Mouse (Mus musculus) brain, adult 2 months (tissue): ENCODE results near the gene Hdac10.

ENCODE experiments used
- DNase-seq: peaks from one replicate; pipeline ENCODE4 v3.0.0; 2011; ENCODE audit warnings: low read depth, low spot score

Gene Hdac10

DNA sequence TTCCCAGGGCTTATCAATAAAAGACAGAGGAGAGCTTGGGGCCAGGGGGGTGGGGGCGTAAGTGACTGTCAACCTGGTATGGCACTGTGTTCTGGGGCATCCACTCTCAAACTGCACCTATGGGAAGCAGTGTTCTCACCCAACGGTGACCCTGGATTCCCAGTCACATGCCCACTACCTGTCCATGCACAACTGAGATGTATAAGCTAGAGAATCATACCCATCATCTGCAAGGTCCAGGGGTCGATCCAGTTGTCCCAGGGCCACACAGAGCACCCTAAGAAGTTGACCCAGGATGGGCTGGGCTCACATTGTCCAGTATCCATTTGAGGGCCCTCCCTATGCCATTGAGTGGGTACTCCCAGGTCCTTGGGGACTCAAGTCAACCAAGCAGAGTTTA is 4.2 kb downstream of the Hdac10 start:
- no peak for DNase-seq

DNA sequence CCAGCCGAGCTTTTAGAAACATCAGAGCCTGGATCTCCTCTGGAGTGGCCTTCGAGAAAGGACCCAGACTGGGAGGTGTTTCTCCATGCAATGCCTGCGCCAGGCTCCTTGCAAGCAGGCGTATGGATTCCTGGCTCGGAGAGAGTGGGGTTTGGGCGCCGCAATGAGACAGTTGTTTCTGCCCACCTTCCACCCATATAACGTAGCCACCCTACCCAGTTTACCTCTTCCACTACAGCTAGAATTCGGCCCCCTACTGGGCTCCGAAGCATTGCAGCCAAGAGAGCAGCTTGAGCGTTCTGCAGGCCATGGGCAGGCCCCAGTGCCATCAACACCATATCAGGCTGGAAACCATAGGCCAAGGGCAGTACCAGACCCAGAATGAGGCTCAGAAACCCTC is 4.9 kb downstream of the Hdac10 start:
- DNase-seq = peak; percentile 82

DNA sequence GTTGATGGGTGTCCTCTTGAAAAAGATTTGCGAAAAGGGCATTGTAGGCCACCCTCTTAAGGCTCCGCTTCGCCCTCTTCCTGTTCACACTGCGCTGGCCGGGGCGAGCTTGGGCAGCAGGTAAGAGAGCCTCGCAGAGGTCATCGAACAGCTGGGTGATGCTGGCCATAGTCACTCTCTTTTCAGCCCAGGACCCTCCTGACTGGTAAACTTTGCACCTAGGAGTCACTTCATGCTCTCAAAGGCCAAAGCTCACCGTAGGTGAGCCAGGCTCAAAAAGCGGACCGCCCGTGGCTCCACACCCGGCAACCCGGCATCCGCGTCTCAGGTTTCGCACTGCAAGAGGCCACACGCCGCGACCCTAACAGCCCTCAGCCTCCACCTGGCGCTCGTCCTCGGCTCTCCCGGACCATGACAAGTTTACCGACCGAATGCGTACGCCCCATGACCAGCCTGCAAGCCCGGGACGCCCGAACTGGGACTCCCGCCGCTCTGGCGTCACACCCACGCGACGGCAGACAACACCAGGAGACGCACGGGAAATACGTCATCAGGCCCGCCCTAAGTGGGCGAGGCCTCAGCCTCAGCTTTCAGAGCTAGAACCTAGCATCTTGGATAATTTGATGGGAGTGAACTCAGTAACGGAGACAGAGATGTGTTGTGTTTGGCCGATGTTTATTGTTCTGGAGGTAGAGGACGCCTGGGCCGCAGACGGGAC is 5.7 kb downstream of the Hdac10 start, which contains the start of gene Tubgcp6:
Tubgcp6 (minus strand) TSS at position 464 of the 718 bp plus-strand sequence.
- DNase-seq = peak; percentile 99

DNA sequence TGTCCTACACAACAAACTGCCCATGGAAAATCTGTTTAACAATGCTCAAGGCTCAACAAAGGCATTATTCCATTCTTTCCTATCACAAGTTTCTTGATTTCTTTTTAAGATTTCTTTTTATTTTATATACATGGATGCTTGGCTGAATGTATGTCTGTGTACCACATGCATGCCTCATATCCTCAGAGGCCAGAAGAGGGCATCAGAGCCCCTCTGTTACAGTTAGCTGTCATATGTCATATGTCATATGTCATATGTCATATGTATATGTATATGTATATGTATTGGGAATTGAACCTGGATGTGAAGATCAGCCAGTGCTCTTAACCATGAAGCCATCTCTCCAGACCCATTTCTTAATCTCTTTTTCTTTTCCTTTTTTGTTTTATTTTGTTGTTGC is 10.5 kb downstream of the Hdac10 start:
- no peak for DNase-seq

DNA sequence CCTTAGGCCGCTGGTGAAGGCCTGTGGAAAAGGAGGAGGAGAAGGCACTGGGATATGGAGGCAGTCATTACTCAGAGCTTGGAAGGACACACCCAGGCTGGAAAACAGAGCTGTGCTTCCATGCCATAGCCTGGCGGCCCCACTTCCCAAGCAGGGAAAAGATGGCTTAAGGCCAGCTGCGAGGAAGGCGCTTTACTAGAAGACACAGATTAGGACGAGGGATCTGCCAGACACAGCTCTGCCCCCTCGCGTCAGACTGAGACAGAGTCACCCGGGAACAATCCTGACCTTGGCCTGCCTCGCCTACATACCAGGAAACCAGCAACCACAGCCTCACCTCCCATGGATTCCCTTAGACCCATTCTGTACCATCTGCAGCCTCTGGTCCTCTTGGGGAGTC is 18.4 kb downstream of the Hdac10 start:
- peak; percentile 81 for DNase-seq

DNA sequence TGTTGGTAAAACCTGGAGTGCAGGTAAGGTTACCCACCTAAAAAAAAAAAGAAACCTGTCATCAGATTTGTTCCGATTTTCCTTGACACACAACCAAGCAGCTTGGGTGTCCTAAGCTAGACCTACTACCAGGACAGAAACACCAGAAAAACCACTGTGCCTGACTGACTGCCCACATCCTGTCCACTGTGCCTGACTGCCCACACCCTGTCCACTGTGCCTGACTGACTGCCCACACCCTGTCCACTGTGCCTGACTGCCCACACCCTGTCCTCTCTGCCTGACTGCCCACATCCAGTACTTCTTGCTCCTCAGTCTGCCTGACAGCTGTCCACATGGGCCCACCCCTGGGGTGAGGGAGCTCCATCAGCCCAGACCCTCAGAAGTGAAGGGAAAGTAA is 21.5 kb downstream of the Hdac10 start:
- DNase-seq = no peak

DNA sequence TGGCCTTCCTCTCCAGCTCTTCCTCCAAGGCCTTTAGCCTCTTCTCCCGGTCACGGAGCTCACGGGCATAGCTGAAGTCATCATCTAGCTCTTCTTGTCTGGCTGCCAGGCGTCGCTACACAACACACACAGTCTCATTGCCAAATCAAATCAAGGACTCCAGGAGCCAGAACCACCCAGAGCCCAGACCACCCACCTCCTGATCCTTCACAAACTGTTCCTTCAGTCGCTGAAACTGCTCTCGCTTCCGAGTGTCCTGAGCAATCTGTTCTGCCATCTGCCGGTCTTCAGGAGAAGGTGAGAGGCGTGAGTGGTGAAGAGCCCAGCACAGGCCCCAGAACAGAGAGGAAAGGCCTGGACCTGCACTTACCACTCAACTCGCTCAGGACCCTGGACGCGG is 22.4 kb downstream of the Hdac10 start:
- peak; percentile 96 for DNase-seq

DNA sequence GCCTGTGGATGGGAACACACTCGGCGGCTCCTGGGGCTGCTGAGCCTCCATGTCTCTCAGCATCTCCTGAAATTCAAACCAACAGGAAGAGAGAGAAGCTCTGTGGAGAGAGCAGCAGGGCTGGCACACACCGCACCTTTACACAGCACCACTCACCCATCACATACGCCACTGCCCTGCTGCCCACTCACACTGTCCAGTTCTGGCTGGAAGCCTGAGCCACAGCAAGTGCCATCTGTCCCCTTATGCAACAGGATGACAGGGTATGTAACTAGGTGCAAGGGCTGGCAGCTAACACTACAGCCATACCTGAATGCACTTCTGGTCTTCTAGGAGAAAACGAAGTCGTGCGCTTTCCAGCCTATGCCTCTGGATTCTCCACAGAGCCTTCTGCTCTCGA is 24.1 kb downstream of the Hdac10 start:
- peak; percentile 98 for DNase-seq

DNA sequence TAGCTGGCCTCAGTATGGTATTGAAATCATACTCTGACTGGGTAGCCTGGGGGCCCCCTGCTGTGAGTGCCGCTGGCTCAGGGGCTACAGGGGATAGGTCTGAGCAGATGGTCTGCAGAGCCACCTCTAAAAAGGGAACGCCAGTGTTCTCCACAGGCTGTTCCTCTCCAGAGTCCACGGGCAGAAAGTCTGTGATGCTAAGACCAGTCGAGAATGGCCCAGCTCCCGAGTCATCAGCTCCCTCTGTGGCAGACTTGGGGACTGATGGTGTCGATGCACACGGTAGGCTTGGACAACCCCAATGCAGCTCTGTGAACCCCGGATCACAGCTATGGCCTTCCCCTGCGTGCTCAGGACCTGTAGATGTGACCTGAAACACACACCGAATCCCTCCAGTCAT is 24.6 kb downstream of the Hdac10 start:
- peak; percentile 83 for DNase-seq

DNA sequence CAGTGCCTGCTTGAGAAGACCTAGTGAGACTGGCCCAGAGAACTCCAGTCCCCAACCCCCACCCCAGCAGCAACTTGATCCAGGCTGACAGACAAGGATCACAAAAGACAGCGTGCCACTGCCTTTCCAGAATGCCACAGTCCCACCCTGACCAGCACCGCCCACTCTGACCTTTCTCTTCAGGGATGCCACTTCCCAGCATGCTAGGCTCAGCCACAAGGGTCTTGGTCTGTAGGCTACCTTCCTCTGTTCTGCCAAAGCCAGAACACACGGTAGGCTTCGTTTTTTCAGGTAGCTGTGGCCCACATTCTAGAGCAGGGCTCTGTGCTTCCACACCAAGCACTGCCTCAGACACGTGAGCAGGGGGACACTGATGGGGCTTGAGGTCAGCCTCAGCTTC is 25.9 kb downstream of the Hdac10 start:
- no peak for DNase-seq

DNA sequence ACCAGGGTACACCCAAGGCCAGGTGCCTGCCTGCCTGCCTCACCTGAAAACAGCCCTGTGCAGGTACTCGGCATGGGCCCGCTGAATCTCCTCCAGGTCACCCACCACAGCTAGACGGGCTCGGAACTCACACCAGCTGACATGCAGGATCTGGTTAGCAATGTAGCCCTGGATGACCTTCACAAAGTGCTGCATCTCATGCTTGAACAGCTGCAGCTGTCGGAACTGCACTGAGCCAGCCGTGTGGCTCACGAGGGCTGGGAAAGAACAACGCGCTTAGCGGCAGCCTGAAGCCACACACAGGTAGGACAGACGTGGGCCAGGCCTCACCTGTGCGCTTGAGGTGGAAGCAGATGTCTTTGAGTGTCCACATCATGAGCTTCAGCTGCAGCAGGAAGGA is 27.7 kb downstream of the Hdac10 start:
- DNase-seq = no peak

DNA sequence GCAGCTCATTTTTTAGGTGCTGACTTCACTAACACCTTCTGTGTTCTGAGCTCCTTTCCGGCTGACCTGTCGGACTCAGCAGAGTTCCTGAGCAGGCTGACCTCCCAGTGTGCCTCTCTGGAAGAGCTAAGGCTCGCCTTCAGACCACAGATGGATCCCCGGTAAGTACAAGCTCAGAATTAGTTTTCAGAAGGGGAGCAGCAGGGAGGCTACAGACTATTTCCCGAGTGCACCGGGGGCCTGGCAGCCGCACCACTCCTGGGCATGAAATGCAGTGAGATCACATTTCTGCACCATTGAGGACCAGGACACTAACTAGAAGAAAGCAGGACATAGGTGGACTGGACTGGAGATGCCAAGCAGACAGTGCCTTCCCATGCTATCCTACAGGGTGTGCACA is 29.9 kb downstream of the Hdac10 start:
- DNase-seq = peak; percentile 75

DNA sequence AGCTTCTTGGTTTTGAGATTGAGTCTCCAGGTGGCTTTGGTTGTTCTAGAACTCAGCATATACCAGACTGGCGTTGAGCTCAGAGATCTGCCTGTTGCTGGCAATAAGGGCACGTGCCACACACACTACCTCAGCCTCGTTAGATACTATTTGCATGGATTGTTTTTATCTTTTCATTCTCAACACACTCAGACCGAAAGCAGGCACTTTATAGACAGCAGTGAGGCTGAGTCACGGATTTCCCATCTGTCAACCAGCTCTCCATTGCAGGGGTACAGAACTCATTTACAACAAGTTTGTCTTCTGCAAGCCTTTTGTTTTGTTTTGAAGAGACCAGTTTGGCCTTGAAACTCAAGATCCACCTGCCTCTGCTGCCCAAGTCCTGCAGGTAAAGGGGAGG is 31.1 kb downstream of the Hdac10 start:
- DNase-seq = peak; percentile 72

DNA sequence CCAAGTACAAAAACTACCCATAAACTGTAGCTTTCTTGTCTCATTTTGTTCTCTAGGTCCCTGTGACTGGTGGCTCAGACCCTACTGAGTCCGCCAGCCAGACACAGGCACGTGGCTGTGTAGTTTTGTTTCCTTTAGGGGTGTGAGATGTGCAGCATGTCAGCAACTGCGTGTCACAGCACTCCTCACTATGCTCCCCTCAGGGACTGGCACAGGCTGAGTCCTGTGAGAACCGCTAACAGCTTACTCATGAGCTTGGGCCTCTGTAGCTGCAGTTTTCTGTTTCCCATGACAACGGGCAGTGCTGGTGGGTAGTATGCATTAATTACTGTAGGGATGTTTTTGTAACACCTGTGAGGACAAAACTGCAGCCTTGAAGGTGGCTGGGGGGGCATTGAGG is 36.3 kb downstream of the Hdac10 start:
- peak; percentile 49 for DNase-seq

DNA sequence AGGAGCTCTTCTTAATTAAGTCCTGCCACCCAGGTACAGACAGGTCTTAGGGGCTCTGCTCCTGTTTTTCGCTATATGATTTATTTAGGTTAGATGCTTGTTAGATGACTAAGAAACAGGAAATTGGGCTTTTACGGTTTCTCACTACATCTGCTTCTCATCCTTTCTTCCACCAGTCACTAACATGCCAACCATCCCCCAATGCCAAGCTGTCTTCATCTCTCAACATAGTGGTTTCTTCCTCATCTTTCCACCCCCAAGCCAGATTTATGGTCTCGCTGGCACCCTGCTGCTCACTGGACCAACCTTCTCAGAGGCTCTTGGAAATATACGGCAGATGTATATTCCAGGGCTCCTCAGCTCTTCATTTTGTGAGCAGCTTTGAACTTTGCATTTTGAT is 37.8 kb downstream of the Hdac10 start:
- peak; percentile 60 for DNase-seq

DNA sequence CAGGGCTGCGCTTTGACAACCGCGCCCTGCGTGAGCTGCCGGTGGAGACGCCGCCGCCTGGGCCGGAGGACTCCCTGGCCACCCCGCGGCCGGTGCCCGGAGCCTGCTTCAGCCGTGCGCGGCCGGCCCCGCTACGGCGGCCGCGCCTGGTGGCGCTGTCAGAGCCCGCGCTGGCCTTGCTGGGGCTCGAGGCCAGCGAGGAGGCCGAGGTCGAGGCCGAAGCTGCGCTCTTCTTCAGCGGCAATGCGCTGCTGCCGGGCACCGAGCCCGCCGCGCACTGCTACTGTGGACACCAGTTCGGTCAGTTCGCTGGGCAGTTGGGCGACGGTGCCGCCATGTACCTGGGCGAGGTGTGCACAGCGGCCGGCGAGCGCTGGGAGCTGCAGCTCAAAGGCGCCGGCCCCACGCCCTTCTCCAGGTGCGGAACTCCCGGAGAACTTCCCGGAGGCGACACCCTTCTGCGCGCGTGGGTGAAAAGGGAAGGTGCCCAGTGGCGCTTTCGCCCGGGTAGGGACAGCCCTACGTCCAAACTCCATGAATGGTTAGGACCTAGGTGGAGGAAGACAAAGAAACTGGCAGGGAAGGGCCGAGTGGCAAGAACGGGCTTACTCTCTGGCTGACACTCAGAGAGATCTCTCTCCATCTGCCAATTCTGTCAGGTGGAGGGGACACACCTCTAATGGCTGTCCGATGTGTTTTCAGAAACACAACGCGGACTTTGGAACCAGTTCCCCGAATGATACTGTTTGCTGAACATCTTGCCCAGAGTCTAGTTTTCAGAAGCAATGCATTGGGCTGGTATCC is 39.0 kb downstream of the Hdac10 start:
- DNase-seq = peak; percentile 46

DNA sequence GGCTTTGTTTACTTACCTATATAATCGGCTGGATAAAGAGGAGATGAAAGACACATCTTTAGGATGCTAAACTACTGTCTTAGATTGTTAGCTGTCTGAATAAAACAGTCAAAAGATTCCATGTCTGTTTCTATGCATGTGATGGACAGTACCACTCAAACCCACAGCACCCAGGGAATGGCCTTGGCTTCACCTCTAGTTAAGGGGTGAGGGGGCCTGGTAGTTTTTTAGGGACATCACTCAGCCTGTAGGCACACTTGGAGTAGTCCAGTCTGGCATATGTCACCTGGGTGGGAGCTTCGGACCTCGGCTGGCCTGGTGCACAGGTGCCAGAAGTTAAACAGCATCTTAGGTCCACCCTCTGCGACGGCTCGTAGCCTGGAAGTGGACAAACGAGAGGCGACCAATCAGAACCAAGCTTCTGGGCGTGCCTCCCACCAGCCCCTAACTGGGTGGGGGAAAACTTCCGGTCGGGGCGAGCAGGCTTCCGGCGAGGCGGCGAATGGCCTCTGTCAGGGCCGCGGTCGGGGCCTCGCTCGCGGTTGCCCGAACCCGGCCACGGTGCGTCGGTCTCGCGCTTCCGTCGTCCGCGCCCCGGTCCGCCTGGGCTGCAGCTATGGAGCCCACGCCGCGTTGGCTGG is 39.8 kb downstream of the Hdac10 start, which contains the start of gene Selenoo:
Selenoo (plus strand) TSS at position 478 of the 641 bp plus-strand sequence.
- peak; percentile 98 for DNase-seq

DNA sequence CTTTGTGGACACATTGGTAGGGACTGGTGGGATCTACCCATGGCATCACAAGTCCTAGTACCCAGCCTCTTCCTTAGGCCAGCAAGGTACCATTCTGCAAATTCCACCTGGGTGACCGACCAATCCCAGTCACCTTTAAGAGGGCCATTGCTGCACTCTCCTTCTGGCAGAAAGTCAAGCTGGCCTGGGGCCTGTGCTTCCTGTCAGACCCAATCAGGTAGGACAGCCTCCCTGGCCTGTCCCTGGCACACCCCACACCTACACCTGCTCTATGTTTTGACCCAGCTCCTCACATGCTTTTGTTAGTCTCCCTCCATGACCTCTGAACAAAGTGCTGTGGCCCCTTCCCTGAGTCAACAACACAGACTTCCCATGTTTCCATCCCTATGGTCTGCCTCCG is 43.7 kb downstream of the Hdac10 start:
- no peak for DNase-seq

DNA sequence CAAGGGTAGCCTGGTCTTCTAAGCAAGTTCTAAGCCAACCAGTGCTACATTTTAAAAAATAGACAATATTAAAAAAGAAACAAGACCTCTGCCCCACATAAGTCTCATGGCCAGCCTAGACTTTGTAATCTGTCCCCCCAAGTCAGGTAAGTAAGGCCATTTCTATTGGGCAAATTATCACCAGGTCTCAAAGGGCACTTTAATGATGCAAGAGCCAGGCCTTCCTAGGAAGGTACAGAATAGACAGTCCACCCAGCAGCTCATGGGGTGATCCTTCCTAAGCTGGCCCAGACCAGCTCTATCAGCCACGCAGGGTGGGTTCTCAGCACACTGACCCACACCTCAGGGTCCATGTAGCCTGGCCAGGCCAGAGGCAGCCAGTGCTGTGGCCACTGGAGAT is 44.6 kb downstream of the Hdac10 start:
- DNase-seq = no peak

DNA sequence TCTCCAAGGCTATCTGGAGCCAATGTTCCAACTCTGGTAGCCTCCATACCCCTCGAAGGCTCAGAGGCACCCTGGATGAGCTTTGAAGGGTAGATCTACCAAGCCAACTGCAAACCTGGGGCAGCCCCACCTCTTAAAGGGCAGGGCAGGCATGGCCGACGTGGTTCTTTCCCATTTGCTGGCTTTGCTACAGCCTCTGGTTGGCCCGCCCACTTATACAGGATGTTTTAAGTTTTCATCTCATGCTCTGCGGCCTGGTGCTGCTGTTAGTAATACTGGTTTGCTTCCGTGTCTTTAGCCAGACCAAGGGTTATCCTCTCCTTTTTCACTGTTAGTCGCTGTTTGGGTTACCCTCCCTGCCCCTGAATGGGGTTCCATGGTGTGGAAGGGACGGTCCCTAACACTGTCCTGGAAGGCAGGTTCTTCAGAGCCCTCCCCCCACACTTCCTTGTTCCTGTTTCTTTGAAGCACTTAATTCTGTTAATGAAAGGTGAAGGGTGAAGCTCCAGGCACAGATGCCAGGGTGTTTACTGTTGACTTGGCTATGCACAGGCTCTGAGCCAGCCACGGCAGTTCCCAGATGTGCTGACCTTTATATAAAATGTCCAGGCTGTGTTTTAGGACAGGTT is 50.2 kb downstream of the Hdac10 start:
- DNase-seq = peak; percentile 52

DNA sequence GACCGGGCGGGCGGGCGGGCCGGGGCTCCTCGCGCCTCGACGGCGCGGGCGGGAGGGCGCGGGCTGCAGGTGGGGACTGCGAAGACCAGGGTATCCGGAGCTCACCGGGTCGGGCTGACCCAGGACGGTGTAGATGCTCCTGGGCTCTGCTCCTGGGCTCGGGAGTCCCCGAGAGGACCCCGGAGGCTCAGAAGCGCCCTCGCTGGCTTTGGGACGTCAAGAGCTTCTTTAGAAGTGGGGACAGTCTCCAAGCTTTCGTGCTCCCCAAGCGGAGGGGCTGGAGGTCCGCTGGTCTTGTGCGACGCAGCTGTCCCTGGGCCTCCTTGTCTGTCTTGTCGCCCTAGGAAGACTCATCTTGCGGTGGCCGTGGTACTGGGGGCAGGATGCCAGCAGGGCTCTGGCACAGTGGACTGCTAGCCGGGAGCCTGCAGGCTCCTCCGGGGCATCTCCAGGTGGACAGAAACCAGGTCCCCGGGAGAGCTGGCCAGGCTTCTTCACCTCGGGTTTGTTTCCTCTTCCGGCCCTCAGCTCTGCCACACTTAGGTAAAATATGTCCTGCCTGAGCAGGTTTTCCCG is 52.3 kb downstream of the Hdac10 start:
- DNase-seq = peak; percentile 71
